Mouse (Mus musculus) bone marrow, adult 2 months (tissue): ENCODE measurements around the gene Lasp1.

Experiments used
- CTCF ChIP-seq: fragments of 200-500 bp; IDR thresholded peaks from 2 replicates; pipeline ENCODE4 v1.5.1; 2011; ENCODE audit warnings: low read length, control low read depth; ENCODE audit not compliant: control insufficient read depth, insufficient read depth
- POLR2A ChIP-seq: fragments of 200-500 bp; IDR thresholded peaks from 2 replicates; pipeline ENCODE4 v1.6.1; 2011; ENCODE audit warnings: low read depth, mild to moderate bottlenecking, control low read depth, low read length, borderline replicate concordance; ENCODE audit not compliant: control insufficient read depth

GRCm38 (mm10) chr11:97884601-97885185 lies 85.9 kb downstream of the Lasp1 start:
- no peak for TF ChIP-seq CTCF
- TF ChIP-seq POLR2A, result no peak
